Mouse (Mus musculus) thymus, adult 2 months (tissue): ENCODE data around the gene Ice2. TPM values are rescaled to one million over a fixed set of nuclear protein-coding genes. Genes with fewer than 3 reads are reported as not detected.

ENCODE experiments used
- DNase-seq: peaks from one replicate; pipeline ENCODE4 v3.0.0; 2021
- H3K27ac ChIP-seq: fragments of 200-500 bp; 2 replicates; pipeline ENCODE4 v1.5.1; 2012; ENCODE audit warnings: low read length, control low read depth; ENCODE audit not compliant: control insufficient read depth, insufficient read depth
- H3K27me3 ChIP-seq: fragments of 200-500 bp; 2 replicates; pipeline ENCODE4 v1.6.1; 2012; ENCODE audit warnings: mild to moderate bottlenecking, low read length, moderate library complexity, mixed read lengths; ENCODE audit not compliant: control insufficient read depth, insufficient read depth
- H3K36me3 ChIP-seq: fragments of 200-500 bp; 2 replicates; pipeline ENCODE4 v1.6.1; 2012; ENCODE audit warnings: mild to moderate bottlenecking, low read length, moderate library complexity; ENCODE audit not compliant: control insufficient read depth, insufficient read depth
- H3K4me1 ChIP-seq: fragments of 200-500 bp; replicated peaks from 2 replicates; pipeline ENCODE4 v1.6.1; 2012; ENCODE audit warnings: low read length; ENCODE audit not compliant: control insufficient read depth, insufficient read depth
- H3K4me3 ChIP-seq: fragments of 200-500 bp; 2 replicates; pipeline ENCODE4 v1.5.1; 2012; ENCODE audit warnings: mild to moderate bottlenecking, low read length, control low read depth, moderate library complexity; ENCODE audit not compliant: control insufficient read depth, insufficient read depth
- CTCF ChIP-seq: fragments of 200-500 bp; IDR thresholded peaks from 2 replicates; pipeline ENCODE4 v1.5.1; 2012; ENCODE audit warnings: mild to moderate bottlenecking, control low read depth, low read length, moderate library complexity, borderline replicate concordance; ENCODE audit not compliant: control insufficient read depth, poor library complexity, insufficient read depth; ENCODE audit errors: extremely low read depth
- POLR2A ChIP-seq: fragments of 200-500 bp; IDR thresholded peaks from 2 replicates; pipeline ENCODE4 v1.6.1; 2012; ENCODE audit warnings: mild to moderate bottlenecking, low read length, control low read depth, moderate library complexity; ENCODE audit not compliant: control insufficient read depth, poor library complexity, insufficient read depth; ENCODE audit errors: extremely low read depth
- WGBS: fragments of 180-500 bp; shearing (Covaris S2); methylation state at CpG from one replicate; pipeline ENCODE4 v1.1.7; 2018; 5-methylcytosine and 5-hydroxymethylcytosine counted together
- polyA plus RNA-seq: library from polyadenylated mRNA; depleted of rRNA; stranded (reverse); fragments of >200 nt; gene quantifications from 2 replicates; pipeline ENCODE4 v1.2.3, GENCODE M21; 2012; rRNA removed

The Ice2 gene
- polyA plus RNA-seq, result 5.6 and 6.8 TPM in 2 replicates

DNA sequence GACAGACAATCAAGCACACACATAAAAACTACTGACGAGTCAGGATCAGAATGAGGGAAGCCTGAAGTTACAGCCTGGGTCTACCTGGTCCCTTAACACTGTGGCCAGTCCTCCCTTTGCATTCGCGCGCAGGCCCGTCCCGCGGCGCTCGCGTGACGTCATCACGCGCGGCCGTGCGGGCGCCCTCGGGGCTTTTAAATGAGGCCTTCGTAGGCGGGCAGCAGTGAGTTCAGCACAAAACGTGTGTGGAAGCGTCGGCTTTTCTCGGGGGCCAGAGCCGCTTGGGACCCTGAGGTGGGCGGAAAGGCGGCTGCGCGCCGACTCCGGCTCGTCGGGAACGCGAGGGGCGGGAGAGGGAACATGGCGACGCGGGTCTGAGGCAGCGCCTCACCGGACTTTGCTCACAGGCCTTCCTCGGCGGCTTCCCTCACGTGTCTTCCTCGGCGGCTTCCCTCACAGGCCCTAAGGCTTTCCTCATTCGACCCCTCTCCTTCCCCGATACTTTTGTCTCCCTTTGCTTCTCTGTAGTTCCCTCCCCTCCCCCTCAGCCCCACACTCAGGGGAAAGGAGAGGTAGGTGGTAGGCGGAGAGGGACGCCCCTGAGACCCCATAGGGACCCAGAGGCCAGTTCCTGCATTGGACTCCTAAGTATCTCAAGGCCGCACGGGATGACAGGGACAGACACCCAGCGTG, at the start of gene Ice2:
TSS of gene Ice2 (plus strand) at position 147 of the 693 bp plus-strand sequence.
- TF ChIP-seq CTCF (peak; percentile 33; the same call in 1 of the 2 replicates), POLR2A (peak; percentile 49; the same call in 1 of the 2 replicates)
- under 1% methylated on average over 53 of the region's 53 CpGs for WGBS

DNA sequence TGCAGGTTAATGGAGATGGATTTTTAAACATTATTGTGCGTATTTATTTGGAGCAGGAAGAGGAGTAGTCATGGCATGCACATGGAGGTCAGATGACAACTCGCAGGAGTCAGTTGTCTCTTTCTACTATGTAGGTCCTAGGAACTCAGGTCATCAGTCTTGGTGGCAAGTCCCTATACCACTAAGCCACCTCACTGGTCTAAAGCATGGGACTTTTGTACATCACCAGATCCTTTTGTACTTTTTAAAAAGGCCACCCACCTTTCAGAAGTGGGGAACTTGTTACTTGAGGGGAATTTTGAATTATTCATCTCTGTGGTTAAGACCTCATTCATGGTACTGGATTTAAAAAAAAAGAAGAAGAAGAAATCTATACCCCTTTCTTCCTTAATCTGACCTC, 48.2 kb upstream of the Ice2 start:
- no peak overlapping the region for H3K27ac ChIP-seq
- H3K4me1 ChIP-seq, result peaks cover 7% of the 10 kb centered on the region
- TF ChIP-seq POLR2A, result no peak
- TF ChIP-seq CTCF, result no peak
- no peaks in the 10 kb centered on the region for H3K36me3 ChIP-seq
- no peaks in the 10 kb centered on the region for H3K27me3 ChIP-seq
- no peak overlapping the region for H3K4me3 ChIP-seq
- WGBS, result 91% methylated on average over 2 of the region's 2 CpGs
- no peak for DNase-seq

More for the DNA sequence above, at the start of gene Ice2:
- Histone ChIP-seq H3K27me3 (no peaks in the 10 kb centered on the region), H3K4me1 (peaks cover 9% of the 10 kb centered on the region), H3K27ac (peak within 1 kb of the TSS; percentile 56), H3K4me3 (peak within 1 kb of the TSS; percentile 97), H3K36me3 (no peaks in the 10 kb centered on the region)
- DNase-seq, result peak; percentile 68

DNA sequence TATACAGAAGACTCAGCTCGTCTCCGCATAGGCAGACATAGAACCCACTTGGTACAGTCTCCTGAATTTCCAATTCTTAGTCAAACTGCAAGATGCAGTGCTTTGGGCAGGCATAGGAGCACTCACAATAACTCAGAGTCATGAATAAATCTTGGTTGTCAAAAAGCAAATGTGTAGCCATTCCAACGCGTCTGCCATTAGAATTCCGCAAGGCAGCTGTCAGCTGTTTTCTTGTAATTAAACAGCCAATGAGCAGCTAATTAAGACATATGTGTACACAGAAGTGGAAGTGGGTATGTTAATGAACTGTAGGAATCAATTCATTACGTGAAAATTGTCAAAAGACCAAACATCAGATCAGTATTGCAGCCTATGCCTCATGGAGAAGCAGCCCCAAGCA, 43.5 kb upstream of the Ice2 start:
- TF ChIP-seq POLR2A (no peak), CTCF (no peak)
- WGBS, result 95% methylated on average over 6 of the region's 6 CpGs
- H3K27me3 ChIP-seq, result no peaks in the 10 kb centered on the region
- H3K27ac ChIP-seq, result no peak overlapping the region
- no peaks in the 10 kb centered on the region for H3K4me1 ChIP-seq
- no peak overlapping the region for H3K4me3 ChIP-seq
- no peak for DNase-seq
- H3K36me3 ChIP-seq, result no peaks in the 10 kb centered on the region

DNA sequence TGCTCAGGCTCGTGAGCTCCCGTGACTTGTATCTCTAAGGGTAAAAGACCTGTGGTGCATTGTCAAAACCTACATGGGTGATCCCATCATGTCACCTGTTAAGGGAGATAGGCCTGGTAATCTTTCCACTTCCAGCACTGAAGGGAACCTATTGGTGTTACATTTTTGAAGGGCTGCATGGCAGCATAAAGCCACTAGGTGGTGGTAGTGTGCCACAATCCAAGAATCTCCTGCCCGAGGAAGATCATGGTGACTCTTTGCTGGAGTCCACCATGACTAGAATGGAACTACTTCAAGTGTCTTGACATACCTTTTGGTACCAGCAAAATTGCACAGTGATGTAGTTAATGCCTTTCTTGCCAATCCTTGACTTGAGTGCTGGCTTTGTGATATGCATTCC, 39.9 kb upstream of the Ice2 start:
- Histone ChIP-seq H3K27me3 (no peaks in the 10 kb centered on the region), H3K4me3 (no peak overlapping the region), H3K4me1 (no peaks in the 10 kb centered on the region), H3K27ac (no peak overlapping the region), H3K36me3 (no peaks in the 10 kb centered on the region)
- DNase-seq, result peak; percentile 69
- 58% methylated on average over 3 of the region's 3 CpGs for WGBS
- TF ChIP-seq POLR2A, result no peak
- no peak for TF ChIP-seq CTCF

DNA sequence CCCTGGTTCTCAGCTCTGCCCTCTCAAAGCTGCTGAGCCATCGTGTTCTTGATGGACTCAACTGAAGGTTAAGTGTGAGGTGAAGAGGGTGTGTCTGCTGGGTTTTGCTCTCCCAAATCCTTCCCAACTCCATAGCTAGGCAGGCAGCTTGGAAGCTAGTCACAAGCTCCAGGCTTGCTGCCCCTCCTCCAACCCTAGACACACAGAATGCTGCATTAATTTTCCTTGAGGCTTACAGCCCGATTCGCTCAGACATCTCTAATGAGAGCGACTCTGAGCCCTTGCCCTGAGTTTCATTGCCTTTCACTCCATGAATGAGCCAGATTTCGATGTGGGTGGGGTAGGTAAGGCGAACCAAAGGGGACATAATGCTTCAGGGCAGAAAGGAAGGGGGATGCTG, 38.9 kb upstream of the Ice2 start:
- Histone ChIP-seq H3K36me3 (no peaks in the 10 kb centered on the region), H3K4me1 (no peaks in the 10 kb centered on the region), H3K27me3 (no peaks in the 10 kb centered on the region), H3K27ac (no peak overlapping the region), H3K4me3 (no peak overlapping the region)
- WGBS, result 95% methylated on average over 6 of the region's 6 CpGs
- DNase-seq, result no peak
- TF ChIP-seq CTCF (no peak), POLR2A (no peak)

DNA sequence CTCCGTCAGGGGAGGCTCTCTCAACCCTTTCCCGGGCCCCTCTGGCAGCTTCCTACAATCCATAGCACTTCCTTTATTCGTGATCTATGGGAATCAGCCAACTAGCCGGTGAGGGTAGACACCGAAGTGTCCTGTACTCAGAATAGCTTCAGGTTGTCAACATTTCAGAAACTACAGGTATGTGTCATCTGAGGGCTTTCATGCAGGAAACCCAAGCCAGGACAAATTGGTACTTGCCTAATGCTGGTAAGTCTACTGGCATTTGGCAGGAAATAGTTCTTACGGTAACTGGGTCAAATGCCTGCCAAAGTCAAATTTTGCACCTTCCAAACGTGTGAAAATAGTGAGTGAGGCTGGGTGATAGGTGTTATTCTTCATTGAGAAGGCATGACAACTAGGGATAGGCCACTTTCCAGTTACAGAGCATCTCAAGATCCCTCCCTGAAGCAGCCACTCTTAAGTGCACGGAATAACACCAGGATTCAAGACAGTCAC, 35.7 kb upstream of the Ice2 start:
- Histone ChIP-seq H3K4me3 (no peak overlapping the region), H3K27ac (no peak overlapping the region), H3K36me3 (no peaks in the 10 kb centered on the region), H3K27me3 (no peaks in the 10 kb centered on the region), H3K4me1 (no peaks in the 10 kb centered on the region)
- no peak for TF ChIP-seq CTCF
- no peak for TF ChIP-seq POLR2A
- WGBS, result 90% methylated on average over 8 of the region's 8 CpGs
- no peak for DNase-seq
